Mouse (Mus musculus) kidney, adult 2 months (tissue): ENCODE results near the gene Met. TPM values are rescaled to one million over a fixed set of nuclear protein-coding genes. Genes with fewer than 3 reads are reported as not detected.

Experiments used
- DNase-seq: peaks from one replicate; pipeline ENCODE4 v3.0.0; 2021
- H3K27ac ChIP-seq: fragments of 200-500 bp; 2 replicates; pipeline ENCODE4 v1.5.1; 2012; ENCODE audit warnings: low read depth, low read length, control low read depth, inconsistent platforms; ENCODE audit not compliant: insufficient read depth
- H3K27me3 ChIP-seq: fragments of 200-500 bp; replicated peaks from 2 replicates; pipeline ENCODE4 v1.6.1; 2012; ENCODE audit warnings: mild to moderate bottlenecking, moderate library complexity, low read length, inconsistent platforms; ENCODE audit not compliant: control insufficient read depth, insufficient read depth
- H3K36me3 ChIP-seq: fragments of 200-500 bp; 2 replicates; pipeline ENCODE4 v1.6.1; 2012; ENCODE audit warnings: mild to moderate bottlenecking, moderate library complexity, low read length, inconsistent platforms; ENCODE audit not compliant: control insufficient read depth, insufficient read depth
- H3K4me1 ChIP-seq: fragments of 200-500 bp; 2 replicates; pipeline ENCODE4 v1.6.1; 2011; ENCODE audit warnings: low read length; ENCODE audit not compliant: control insufficient read depth, insufficient read depth
- H3K4me3 ChIP-seq: fragments of 200-500 bp; 2 replicates; pipeline ENCODE4 v1.5.1; 2011; ENCODE audit warnings: mild to moderate bottlenecking, low read depth, low read length, control low read depth; ENCODE audit not compliant: insufficient read depth
- CTCF ChIP-seq: fragments of 200-500 bp; conservative IDR thresholded peaks from 2 replicates; pipeline ENCODE4 v1.5.1; 2011; ENCODE audit warnings: low read depth, mild to moderate bottlenecking, control low read depth, low read length, moderate library complexity, mixed read lengths; ENCODE audit not compliant: insufficient read depth, insufficient read length
- POLR2A ChIP-seq: fragments of 200-500 bp; IDR thresholded peaks from one replicate; pipeline ENCODE4 v1.6.1; 2011; ENCODE audit warnings: low read depth, low read length, control low read depth
- WGBS: fragments of 180-500 bp; shearing (Covaris S2); methylation state at CpG from one replicate; pipeline ENCODE4 v1.1.7; 2018; 5-methylcytosine and 5-hydroxymethylcytosine counted together
- polyA plus RNA-seq: library from polyadenylated mRNA; depleted of rRNA; stranded (reverse); fragments of >200 nt; gene quantifications from 2 replicates; pipeline ENCODE4 v1.2.3, GENCODE M21; 2012

The Met gene
- polyA plus RNA-seq, 1 experiment, result 31.1 TPM

- H3K4me1 ChIP-seq, result peaks cover 6% of the 10 kb centered on the region; the same call in 1 of the 2 replicates
- 32% methylated on average over 8 of the region's 8 CpGs for WGBS
- H3K27ac ChIP-seq, result no peak overlapping the region; the same call in 1 of the 2 replicates
- H3K36me3 ChIP-seq, result peaks cover 1% of the 10 kb centered on the region; the same call in 1 of the 2 replicates
- no peaks in the 10 kb centered on the region for H3K27me3 ChIP-seq
- TF ChIP-seq POLR2A, result no peak
- TF ChIP-seq CTCF, result no peak
- peak; percentile 36 for DNase-seq
- no peak overlapping the region for H3K4me3 ChIP-seq
Observed at GRCm38 (mm10) chr6:17521901-17522717, 58.5 kb downstream of the Met start.

- Histone ChIP-seq H3K36me3 (peaks cover 1% of the 10 kb centered on the region; the same call in 1 of the 2 replicates), H3K27me3 (no peaks in the 10 kb centered on the region), H3K4me3 (no peak overlapping the region), H3K27ac (no peak overlapping the region; the same call in 1 of the 2 replicates), H3K4me1 (peaks cover 6% of the 10 kb centered on the region; the same call in 1 of the 2 replicates)
- no peak for DNase-seq
- WGBS, result 57% methylated on average over 4 of the region's 4 CpGs
- TF ChIP-seq CTCF (no peak), POLR2A (no peak)
Observed at GRCm38 (mm10) chr6:17522917-17523316, 59.3 kb downstream of the Met start.

- WGBS, result 68% methylated on average over 6 of the region's 6 CpGs
- Histone ChIP-seq H3K36me3 (no peaks in the 10 kb centered on the region; the same call in none of the 2 replicates), H3K27ac (no peak overlapping the region)
Observed at GRCm38 (mm10) chr6:17529490-17530269, 66.1 kb downstream of the Met start.

DNA sequence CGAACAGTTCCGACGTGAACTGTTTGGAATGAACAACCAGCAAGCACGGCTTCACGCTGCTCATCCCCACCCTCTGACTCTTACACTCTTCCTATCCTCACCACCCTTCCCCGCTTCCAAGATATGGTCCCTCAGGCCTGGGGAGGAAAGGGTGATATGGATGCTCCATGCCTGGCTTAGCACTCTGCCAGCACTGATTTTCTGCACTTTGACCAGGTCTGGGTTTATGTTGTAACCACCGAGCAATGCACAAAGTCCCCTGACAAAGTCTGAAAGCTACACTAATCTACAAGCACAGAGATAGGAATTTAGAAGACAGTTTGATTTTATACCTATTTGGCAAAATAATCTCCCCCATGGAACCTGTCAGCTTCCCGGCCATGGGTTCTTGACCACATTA, 78.0 kb downstream of the Met start:
- WGBS, result 64% methylated on average over 8 of the region's 8 CpGs
- TF ChIP-seq POLR2A, result no peak
- no peak for TF ChIP-seq CTCF
- H3K4me1 ChIP-seq, result peaks cover 22% of the 10 kb centered on the region
- peak overlapping the region; percentile 24; the same call in 1 of the 2 replicates for H3K27ac ChIP-seq
- H3K27me3 ChIP-seq, result no peaks in the 10 kb centered on the region
- peaks cover 3% of the 10 kb centered on the region; the same call in 1 of the 2 replicates for H3K36me3 ChIP-seq
- H3K4me3 ChIP-seq, result no peak overlapping the region
- DNase-seq, result peak; percentile 77

More at GRCm38 (mm10) chr6:17529490-17530269, 66.1 kb downstream of the Met start:
- H3K4me1 ChIP-seq, result no peaks in the 10 kb centered on the region
- DNase-seq, result peak; percentile 17
- TF ChIP-seq CTCF (no peak), POLR2A (no peak)
- no peak overlapping the region for H3K4me3 ChIP-seq
- H3K27me3 ChIP-seq, result no peaks in the 10 kb centered on the region

DNA sequence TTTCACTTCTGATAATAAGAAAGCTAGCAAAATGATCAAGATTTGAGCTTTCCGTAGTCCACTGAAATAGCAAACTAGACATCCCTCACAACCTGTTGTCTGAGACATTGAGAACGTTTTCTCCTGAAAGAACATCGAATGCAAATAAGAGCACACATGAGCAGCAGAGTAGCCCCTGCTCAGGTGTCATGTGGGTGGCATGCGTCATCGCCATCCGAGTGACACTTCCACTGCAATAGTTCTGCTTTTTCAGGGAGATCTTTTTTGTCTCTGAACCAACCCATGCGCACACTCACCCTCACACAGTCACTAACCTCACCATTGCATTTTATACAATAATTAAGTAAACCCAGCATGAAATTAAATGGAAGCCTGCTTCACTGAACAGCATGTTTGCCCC, 78.8 kb downstream of the Met start:
- no peaks in the 10 kb centered on the region for H3K27me3 ChIP-seq
- H3K27ac ChIP-seq, result no peak overlapping the region
- no peak for DNase-seq
- H3K4me3 ChIP-seq, result no peak overlapping the region
- no peak for TF ChIP-seq POLR2A
- TF ChIP-seq CTCF, result no peak
- H3K4me1 ChIP-seq, result peaks cover 23% of the 10 kb centered on the region
- H3K36me3 ChIP-seq, result peaks cover 5% of the 10 kb centered on the region; the same call in 1 of the 2 replicates
- 73% methylated on average over 7 of the region's 7 CpGs for WGBS

- DNase-seq, result peak; percentile 21
- peaks cover 5% of the 10 kb centered on the region for H3K36me3 ChIP-seq
- H3K4me3 ChIP-seq, result no peak overlapping the region
- H3K27me3 ChIP-seq, result no peaks in the 10 kb centered on the region
- TF ChIP-seq CTCF, result no peak
- no peak for TF ChIP-seq POLR2A
- peak overlapping the region; percentile 71 for H3K27ac ChIP-seq
- H3K4me1 ChIP-seq, result peaks cover 23% of the 10 kb centered on the region
- WGBS, result 42% methylated on average over 9 of the region's 9 CpGs
Observed at GRCm38 (mm10) chr6:17545480-17545879, 81.9 kb downstream of the Met start.

- no peak for TF ChIP-seq POLR2A
- TF ChIP-seq CTCF, result no peak
- DNase-seq, result peak; percentile 25
- peaks cover 22% of the 10 kb centered on the region for H3K4me1 ChIP-seq
- 28% methylated on average over 9 of the region's 9 CpGs for WGBS
- H3K27ac ChIP-seq, result peak overlapping the region; percentile 83
- H3K4me3 ChIP-seq, result no peak overlapping the region
- H3K36me3 ChIP-seq, result peaks cover 3% of the 10 kb centered on the region
- no peaks in the 10 kb centered on the region for H3K27me3 ChIP-seq
Observed at GRCm38 (mm10) chr6:17546341-17546740, 82.7 kb downstream of the Met start.
